Mouse (Mus musculus): ENCODE measurements around the gene Ndfip2.

The Ndfip2 gene

GRCm38 (mm10) chr14:105287557-105287956, 29.2 kb downstream of the Ndfip2 start:
- no peak for DNase-seq (ENCODE audit: low spot score)

- DNase-seq (ENCODE audit: low spot score) = no peak
Measured at GRCm38 (mm10) chr14:105287972-105288371, 29.6 kb downstream of the Ndfip2 start.

GRCm38 (mm10) chr14:105288529-105288928, 30.2 kb downstream of the Ndfip2 start:
- no peak for DNase-seq (ENCODE audit: low spot score)

GRCm38 (mm10) chr14:105292139-105292538, 33.8 kb downstream of the Ndfip2 start:
- DNase-seq (ENCODE audit: low spot score) = no peak

GRCm38 (mm10) chr14:105293777-105294176, 35.4 kb downstream of the Ndfip2 start:
- DNase-seq (ENCODE audit: low spot score) = no peak

GRCm38 (mm10) chr14:105295820-105296582, 37.6 kb downstream of the Ndfip2 start:
- no peak for DNase-seq (ENCODE audit: low spot score)

- no peak for DNase-seq (ENCODE audit: low spot score)
Measured at GRCm38 (mm10) chr14:105299744-105300255, 41.4 kb downstream of the Ndfip2 start.

- no peak for DNase-seq (ENCODE audit: low spot score)
Measured at GRCm38 (mm10) chr14:105300551-105300950, 42.2 kb downstream of the Ndfip2 start.

GRCm38 (mm10) chr14:105302708-105303107, 44.3 kb downstream of the Ndfip2 start:
- no peak for DNase-seq (ENCODE audit: low spot score)

- no peak for DNase-seq (ENCODE audit: low spot score)
Measured at GRCm38 (mm10) chr14:105307716-105308115, 49.3 kb downstream of the Ndfip2 start.

GRCm38 (mm10) chr14:105312366-105312765, 54.0 kb downstream of the Ndfip2 start:
- DNase-seq (ENCODE audit: low spot score) = no peak

- no peak for DNase-seq (ENCODE audit: low spot score)
Measured at GRCm38 (mm10) chr14:105312944-105313343, 54.6 kb downstream of the Ndfip2 start.

GRCm38 (mm10) chr14:105313877-105314276, 55.5 kb downstream of the Ndfip2 start:
- DNase-seq (ENCODE audit: low spot score) = no peak

- no peak for DNase-seq (ENCODE audit: low spot score)
Measured at GRCm38 (mm10) chr14:105321712-105322111, 63.3 kb downstream of the Ndfip2 start.

GRCm38 (mm10) chr14:105322829-105323228, 64.5 kb downstream of the Ndfip2 start:
- DNase-seq (ENCODE audit: low spot score) = no peak

GRCm38 (mm10) chr14:105323448-105323847, 65.1 kb downstream of the Ndfip2 start:
- no peak for DNase-seq (ENCODE audit: low spot score)

GRCm38 (mm10) chr14:105328397-105329302, 70.3 kb downstream of the Ndfip2 start:
- DNase-seq (ENCODE audit: low spot score) = peak; percentile 68

GRCm38 (mm10) chr14:105333475-105334094, 75.2 kb downstream of the Ndfip2 start:
- DNase-seq (ENCODE audit: low spot score) = no peak

- DNase-seq (ENCODE audit: low spot score) = no peak
Measured at GRCm38 (mm10) chr14:105341765-105342164, 83.4 kb downstream of the Ndfip2 start.

GRCm38 (mm10) chr14:105354121-105354520, 95.7 kb downstream of the Ndfip2 start:
- no peak for DNase-seq (ENCODE audit: low spot score)

All from ovary, adult 18-20 months (tissue).